Mouse (Mus musculus) splenic B cell, adult 2 months (primary cell): ENCODE measurements at regions not wholly inside any gene's neighbourhood (a gene's known extent, or its start where the extent isn't known, plus 50 kb on each side); places are given as distances from the start of the nearest gene placed in this dataset.

Source experiments
- DNase-seq: peaks from one replicate; pipeline ENCODE4 v3.0.0-alpha.2; 2011; ENCODE audit warnings: low read depth, low spot score
- H3K27me3 ChIP-seq: 2 replicates; pipeline ENCODE4 v1.6.1; 2012; ENCODE audit warnings: mild to moderate bottlenecking, low read length, moderate library complexity, mixed read lengths; ENCODE audit not compliant: control insufficient read depth, poor library complexity, insufficient read depth, severe bottlenecking
- H3K36me3 ChIP-seq: 2 replicates; pipeline ENCODE4 v1.6.1; 2012; ENCODE audit warnings: mild to moderate bottlenecking, low read length, moderate library complexity, mixed read lengths; ENCODE audit not compliant: control insufficient read depth, poor library complexity, insufficient read depth, severe bottlenecking

DNA sequence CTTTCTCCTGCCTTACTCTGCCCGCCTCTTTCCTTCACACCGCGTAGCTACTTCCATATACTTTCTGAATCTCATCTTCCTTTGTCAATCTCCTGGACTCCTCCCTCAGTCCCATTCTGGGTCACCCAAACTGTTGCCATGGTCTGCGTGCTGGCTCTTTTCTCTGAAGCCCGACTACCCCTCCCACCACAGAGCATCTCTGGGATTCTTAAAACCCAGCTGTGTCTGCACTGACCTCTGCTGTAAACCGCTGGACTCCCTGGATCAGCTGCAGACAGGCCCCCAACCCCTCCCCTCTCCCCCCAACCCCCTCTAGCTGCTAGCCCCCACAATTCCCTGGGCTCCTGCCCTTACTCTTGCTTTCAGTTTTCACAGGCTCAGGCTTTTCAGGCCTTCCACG, 136.4 kb downstream of the Fam43a start:
- Histone ChIP-seq H3K27me3 (no peaks in the 10 kb centered on the region), H3K36me3 (no peaks in the 10 kb centered on the region)
- DNase-seq, result no peak

- no peak for DNase-seq
- Histone ChIP-seq H3K27me3 (no peaks in the 10 kb centered on the region), H3K36me3 (no peaks in the 10 kb centered on the region)
Observed at GRCm38 (mm10) chr16:30736662-30737326, 137.3 kb downstream of the Fam43a start.

DNA sequence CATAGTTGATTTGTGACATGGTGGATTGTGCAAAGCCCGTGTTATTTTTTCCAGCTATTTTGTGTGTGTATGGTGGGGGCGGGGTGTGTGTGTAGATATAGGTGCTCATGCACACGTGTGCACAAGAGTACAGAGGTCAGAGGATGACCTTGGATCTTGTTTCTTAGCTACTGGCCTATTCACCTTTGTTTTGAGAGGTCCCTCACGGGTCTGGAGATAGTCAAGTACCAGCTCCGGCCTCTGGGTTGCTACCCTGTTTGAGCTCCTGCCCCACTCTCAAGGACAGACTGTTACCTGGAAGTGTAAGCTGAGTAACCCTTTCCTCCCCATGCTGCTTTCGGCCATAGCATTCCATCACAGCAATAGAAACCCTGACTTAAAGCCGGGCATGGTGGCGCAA, 138.0 kb downstream of the Fam43a start:
- no peaks in the 10 kb centered on the region for H3K36me3 ChIP-seq
- H3K27me3 ChIP-seq, result no peaks in the 10 kb centered on the region
- DNase-seq, result no peak

- H3K36me3 ChIP-seq, result no peaks in the 10 kb centered on the region
- no peaks in the 10 kb centered on the region for H3K27me3 ChIP-seq
- no peak for DNase-seq
Observed at GRCm38 (mm10) chr16:30739651-30740050, 140.1 kb downstream of the Fam43a start.

DNA sequence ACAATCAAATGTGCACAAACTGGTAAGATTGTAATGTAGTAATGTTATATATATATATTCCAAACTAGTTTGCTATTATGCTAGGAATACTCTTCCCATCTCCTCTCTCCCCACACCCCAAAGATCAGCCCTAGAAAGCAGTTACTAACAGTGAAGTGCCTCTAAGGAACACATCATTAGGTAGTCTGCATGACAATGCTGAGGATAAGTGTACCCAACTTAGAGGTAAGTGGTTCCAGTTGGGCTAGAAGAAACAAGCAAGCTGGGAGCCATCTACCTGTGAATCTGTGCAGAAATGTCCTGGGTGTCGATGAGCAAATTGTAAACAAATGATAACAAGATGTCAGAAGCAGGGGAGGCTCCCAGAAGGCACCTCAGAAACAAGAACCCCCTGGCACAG, 141.7 kb downstream of the Fam43a start:
- DNase-seq, result no peak
- H3K36me3 ChIP-seq, result no peaks in the 10 kb centered on the region
- no peaks in the 10 kb centered on the region for H3K27me3 ChIP-seq

- Histone ChIP-seq H3K27me3 (no peaks in the 10 kb centered on the region), H3K36me3 (no peaks in the 10 kb centered on the region)
- DNase-seq, result peak; percentile 45
Observed at GRCm38 (mm10) chr16:30742474-30742873, 143.0 kb downstream of the Fam43a start.

GRCm38 (mm10) chr16:30743566-30743965, 144.0 kb downstream of the Fam43a start:
- no peaks in the 10 kb centered on the region for H3K27me3 ChIP-seq
- H3K36me3 ChIP-seq, result no peaks in the 10 kb centered on the region
- no peak for DNase-seq

GRCm38 (mm10) chr16:30744237-30744636, 144.7 kb downstream of the Fam43a start:
- H3K36me3 ChIP-seq, result no peaks in the 10 kb centered on the region
- no peaks in the 10 kb centered on the region for H3K27me3 ChIP-seq
- no peak for DNase-seq

- Histone ChIP-seq H3K27me3 (no peaks in the 10 kb centered on the region), H3K36me3 (no peaks in the 10 kb centered on the region)
- no peak for DNase-seq
Observed at GRCm38 (mm10) chr16:30745598-30746181, 146.2 kb downstream of the Fam43a start.

DNA sequence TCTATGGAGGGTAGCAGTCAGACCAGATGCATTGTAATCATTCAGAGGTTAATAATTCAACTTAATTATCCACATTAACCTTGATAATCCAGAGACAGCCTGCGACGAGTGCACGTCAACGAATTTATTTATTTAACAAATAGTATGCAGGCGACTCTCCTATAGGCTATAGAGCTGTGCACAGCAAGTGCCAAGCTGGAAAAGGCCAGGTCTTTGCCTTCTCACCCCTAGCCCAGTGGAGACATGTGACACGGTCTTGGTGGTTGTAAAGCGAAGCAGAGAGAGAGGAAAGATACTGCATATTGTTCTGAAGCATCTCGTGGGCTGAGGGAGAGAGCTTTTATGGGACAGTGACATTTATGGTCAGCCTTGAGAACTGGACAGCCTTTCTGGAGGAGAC, 146.7 kb downstream of the Fam43a start:
- no peak for DNase-seq
- Histone ChIP-seq H3K36me3 (no peaks in the 10 kb centered on the region), H3K27me3 (no peaks in the 10 kb centered on the region)

- Histone ChIP-seq H3K36me3 (no peaks in the 10 kb centered on the region), H3K27me3 (no peaks in the 10 kb centered on the region)
- no peak for DNase-seq
Observed at GRCm38 (mm10) chr16:30749841-30750240, 150.3 kb downstream of the Fam43a start.

- Histone ChIP-seq H3K36me3 (no peaks in the 10 kb centered on the region), H3K27me3 (no peaks in the 10 kb centered on the region)
- DNase-seq, result no peak
Observed at GRCm38 (mm10) chr16:30755771-30756170, 156.2 kb downstream of the Fam43a start.

GRCm38 (mm10) chr16:30756678-30757077, 157.2 kb downstream of the Fam43a start:
- no peaks in the 10 kb centered on the region for H3K36me3 ChIP-seq
- H3K27me3 ChIP-seq, result no peaks in the 10 kb centered on the region
- DNase-seq, result no peak

DNA sequence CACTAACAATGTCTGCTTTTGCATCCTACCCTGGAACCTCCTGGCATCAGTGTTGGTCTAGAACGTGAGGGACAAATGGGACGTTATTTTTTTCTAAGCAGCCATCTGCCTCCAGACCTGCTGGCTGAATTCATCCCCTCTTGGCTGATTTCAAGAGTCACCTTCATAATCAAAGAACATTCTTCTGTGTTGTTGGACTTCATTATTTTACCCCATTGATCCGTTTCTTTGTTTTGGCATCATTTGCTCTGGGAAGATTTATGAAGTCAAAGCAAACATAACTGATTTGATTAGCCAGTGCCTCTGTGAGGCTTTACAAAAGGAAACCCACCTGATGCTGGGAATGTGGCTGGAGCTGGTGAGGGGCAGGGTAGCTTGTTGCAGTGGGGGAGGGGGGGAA, 158.0 kb downstream of the Fam43a start:
- Histone ChIP-seq H3K36me3 (no peaks in the 10 kb centered on the region), H3K27me3 (no peaks in the 10 kb centered on the region)
- no peak for DNase-seq

DNA sequence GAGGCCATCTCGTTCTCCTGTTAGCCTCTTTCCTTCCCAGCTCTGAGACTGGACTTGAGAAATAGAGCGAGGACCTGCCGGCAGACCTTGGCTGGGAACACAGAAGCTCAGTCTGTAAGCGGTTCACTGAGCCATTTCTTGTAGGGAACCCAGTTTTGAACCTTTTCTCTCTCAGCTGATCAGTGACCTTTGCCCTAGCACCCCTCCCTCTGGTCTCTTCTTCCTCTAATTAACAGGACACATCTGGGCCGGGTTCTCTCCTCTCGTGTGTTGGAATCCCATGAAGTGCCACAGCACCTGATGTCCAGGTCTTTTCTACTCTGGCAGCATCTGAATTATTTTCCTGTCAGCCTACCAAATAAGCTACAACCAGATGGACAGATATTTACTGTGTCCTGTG, 158.5 kb downstream of the Fam43a start:
- DNase-seq, result no peak
- Histone ChIP-seq H3K36me3 (no peaks in the 10 kb centered on the region), H3K27me3 (no peaks in the 10 kb centered on the region)

GRCm38 (mm10) chr16:30759503-30759902, 160.0 kb downstream of the Fam43a start:
- Histone ChIP-seq H3K36me3 (no peaks in the 10 kb centered on the region), H3K27me3 (no peaks in the 10 kb centered on the region)
- no peak for DNase-seq
